Mouse (Mus musculus) midbrain, embryonic 16.5 days (tissue): ENCODE measurements around the gene Zmiz1. TPM values are rescaled to one million over a fixed set of nuclear protein-coding genes. Genes with fewer than 3 reads are reported as not detected.
A peak's percentile ranks its signal among the peaks of the same experiment; 100 is the strongest.

ENCODE experiments used
- ATAC-seq: fragments of 200-750 bp; cut with Nextera tagmentation; 2 replicates; pipeline ENCODE4 v1.8.0; 2017; ENCODE audit warnings: moderate TSS enrichment
- H3K27ac ChIP-seq: fragments of 300-500 bp; sonication (generic); 2 replicates; pipeline ENCODE4 v1.5.1; 2014; ENCODE audit warnings: mild to moderate bottlenecking, low read length, mixed read lengths
- H3K27me3 ChIP-seq: fragments of 300-500 bp; sonication (generic); 2 replicates; pipeline ENCODE4 v1.6.1; 2014; ENCODE audit warnings: low read depth, low read length, mixed read lengths; ENCODE audit not compliant: control insufficient read depth, insufficient read depth
- H3K36me3 ChIP-seq: fragments of 300-500 bp; sonication (generic); 2 replicates; pipeline ENCODE4 v1.6.1; 2014; ENCODE audit warnings: mild to moderate bottlenecking, low read length, moderate library complexity, mixed read lengths; ENCODE audit not compliant: control insufficient read depth, insufficient read depth
- H3K4me1 ChIP-seq: fragments of 300-500 bp; sonication (generic); 2 replicates; pipeline ENCODE4 v1.6.1; 2014; ENCODE audit warnings: mild to moderate bottlenecking, low read length, mixed read lengths; ENCODE audit not compliant: control insufficient read depth, insufficient read depth
- H3K4me2 ChIP-seq: fragments of 300-500 bp; sonication (generic); 2 replicates; pipeline ENCODE4 v1.6.1; 2014; ENCODE audit warnings: mild to moderate bottlenecking, low read length, mixed read lengths
- H3K4me3 ChIP-seq: fragments of 300-500 bp; sonication (generic); 2 replicates; pipeline ENCODE4 v1.5.1; 2014; ENCODE audit warnings: low read depth, mild to moderate bottlenecking, low read length, moderate library complexity, mixed read lengths
- H3K9ac ChIP-seq: fragments of 300-500 bp; sonication (generic); 2 replicates; pipeline ENCODE4 v1.6.1; 2014; ENCODE audit warnings: low read depth, low read length, mixed read lengths
- H3K9me3 ChIP-seq: fragments of 300-500 bp; sonication (generic); replicated peaks from 2 replicates; pipeline ENCODE4 v1.6.1; 2014; ENCODE audit warnings: mild to moderate bottlenecking, low read length, mixed read lengths; ENCODE audit not compliant: control insufficient read depth, poor library complexity, severe bottlenecking
- WGBS: fragments of 180-500 bp; shearing (Covaris S2); extraction: QIAGEN DNeasy Blood & Tissue Kit; methylation state at CpG from one replicate; pipeline ENCODE4 v1.1.7; 2014; 5-methylcytosine and 5-hydroxymethylcytosine counted together
- polyA plus RNA-seq: library from polyadenylated mRNA; unstranded; fragments of >200 nt; fragmentation: Nextera tagmentation; extraction: Ambion mirVana; gene quantifications from 2 replicates; pipeline ENCODE4 v1.2.1, GENCODE M21; 2015

Zmiz1 gene
- polyA plus RNA-seq, 1 experiment from 2014 or later = 54.2 TPM

GRCm38 (mm10) chr14:25557014-25557413 lies 98.0 kb downstream of the Zmiz1 start:
- WGBS = 46% methylated on average over 8 of the region's 8 CpGs
- peak overlapping the region; percentile 78 for H3K27ac ChIP-seq
- peaks cover 46% of the 10 kb centered on the region for H3K4me1 ChIP-seq
- no peaks in the 10 kb centered on the region for H3K9me3 ChIP-seq
- H3K4me3 ChIP-seq = no peak overlapping the region
- no peaks in the 10 kb centered on the region for H3K36me3 ChIP-seq
- ATAC-seq = no peak
- no peak overlapping the region for H3K4me2 ChIP-seq
- H3K9ac ChIP-seq = no peak overlapping the region; the same call in 1 of the 2 replicates
- H3K27me3 ChIP-seq = no peaks in the 10 kb centered on the region

- Histone ChIP-seq H3K27ac (peak overlapping the region; percentile 51; the same call in 1 of the 2 replicates), H3K36me3 (no peaks in the 10 kb centered on the region), H3K27me3 (no peaks in the 10 kb centered on the region), H3K9ac (no peak overlapping the region), H3K4me3 (no peak overlapping the region), H3K4me1 (peaks cover 39% of the 10 kb centered on the region), H3K4me2 (no peak overlapping the region), H3K9me3 (no peaks in the 10 kb centered on the region)
- no peak for ATAC-seq
- WGBS = 95% methylated on average over 1 of the region's 1 CpGs
Measured at GRCm38 (mm10) chr14:25558479-25558878, 99.5 kb downstream of the Zmiz1 start.

GRCm38 (mm10) chr14:25559907-25560306 lies 100.9 kb downstream of the Zmiz1 start:
- peaks cover 38% of the 10 kb centered on the region for H3K4me1 ChIP-seq
- ATAC-seq = no peak
- H3K27ac ChIP-seq = no peak overlapping the region
- 87% methylated on average over 5 of the region's 5 CpGs for WGBS
- no peak overlapping the region for H3K9ac ChIP-seq
- H3K9me3 ChIP-seq = no peaks in the 10 kb centered on the region
- H3K27me3 ChIP-seq = no peaks in the 10 kb centered on the region
- no peak overlapping the region for H3K4me3 ChIP-seq
- no peaks in the 10 kb centered on the region for H3K36me3 ChIP-seq
- no peak overlapping the region for H3K4me2 ChIP-seq

- no peak overlapping the region for H3K9ac ChIP-seq
- H3K27ac ChIP-seq = no peak overlapping the region
- H3K9me3 ChIP-seq = no peaks in the 10 kb centered on the region
- no peak for ATAC-seq
- peaks cover 37% of the 10 kb centered on the region for H3K4me1 ChIP-seq
- 89% methylated on average over 3 of the region's 3 CpGs for WGBS
- no peaks in the 10 kb centered on the region for H3K36me3 ChIP-seq
- H3K4me2 ChIP-seq = no peak overlapping the region
- H3K4me3 ChIP-seq = no peak overlapping the region
- no peaks in the 10 kb centered on the region for H3K27me3 ChIP-seq
Measured at GRCm38 (mm10) chr14:25560841-25561240, 101.9 kb downstream of the Zmiz1 start.

GRCm38 (mm10) chr14:25561716-25562115 lies 102.7 kb downstream of the Zmiz1 start:
- peaks cover 29% of the 10 kb centered on the region for H3K4me1 ChIP-seq

GRCm38 (mm10) chr14:25562447-25562846 lies 103.5 kb downstream of the Zmiz1 start:
- ATAC-seq = no peak
- H3K36me3 ChIP-seq = no peaks in the 10 kb centered on the region
- H3K9ac ChIP-seq = no peak overlapping the region
- peaks cover 22% of the 10 kb centered on the region for H3K4me1 ChIP-seq
- H3K27me3 ChIP-seq = no peaks in the 10 kb centered on the region
- H3K9me3 ChIP-seq = no peaks in the 10 kb centered on the region
- H3K4me2 ChIP-seq = no peak overlapping the region
- 88% methylated on average over 4 of the region's 4 CpGs for WGBS
- H3K27ac ChIP-seq = no peak overlapping the region
- no peak overlapping the region for H3K4me3 ChIP-seq

More at GRCm38 (mm10) chr14:25561716-25562115, 102.7 kb downstream of the Zmiz1 start:
- Histone ChIP-seq H3K9me3 (no peaks in the 10 kb centered on the region), H3K36me3 (no peaks in the 10 kb centered on the region), H3K9ac (no peak overlapping the region), H3K4me2 (no peak overlapping the region), H3K27me3 (no peaks in the 10 kb centered on the region), H3K4me3 (no peak overlapping the region), H3K27ac (no peak overlapping the region)
- ATAC-seq = no peak
- 84% methylated on average over 1 of the region's 1 CpGs for WGBS

GRCm38 (mm10) chr14:25562909-25563308 lies 103.9 kb downstream of the Zmiz1 start:
- no peak for ATAC-seq
- Histone ChIP-seq H3K4me1 (peaks cover 22% of the 10 kb centered on the region), H3K4me3 (no peak overlapping the region), H3K4me2 (no peak overlapping the region), H3K27ac (no peak overlapping the region), H3K9ac (no peak overlapping the region), H3K9me3 (no peaks in the 10 kb centered on the region), H3K36me3 (no peaks in the 10 kb centered on the region), H3K27me3 (no peaks in the 10 kb centered on the region)
- WGBS = 78% methylated on average over 7 of the region's 7 CpGs

- Histone ChIP-seq H3K27ac (peak overlapping the region; percentile 38), H3K9me3 (no peaks in the 10 kb centered on the region), H3K4me3 (no peak overlapping the region), H3K27me3 (no peaks in the 10 kb centered on the region), H3K36me3 (no peaks in the 10 kb centered on the region), H3K9ac (no peak overlapping the region), H3K4me2 (no peak overlapping the region), H3K4me1 (peaks cover 19% of the 10 kb centered on the region)
- 58% methylated on average over 8 of the region's 8 CpGs for WGBS
- ATAC-seq = no peak
Measured at GRCm38 (mm10) chr14:25564577-25564976, 105.6 kb downstream of the Zmiz1 start.

GRCm38 (mm10) chr14:25565344-25566088 lies 106.5 kb downstream of the Zmiz1 start:
- ATAC-seq = peak; percentile 85
- Histone ChIP-seq H3K9ac (no peak overlapping the region), H3K4me2 (no peak overlapping the region), H3K4me3 (no peak overlapping the region), H3K36me3 (no peaks in the 10 kb centered on the region), H3K27ac (peak overlapping the region; percentile 38; the same call in 1 of the 2 replicates), H3K4me1 (peaks cover 19% of the 10 kb centered on the region), H3K27me3 (no peaks in the 10 kb centered on the region), H3K9me3 (no peaks in the 10 kb centered on the region)
- whole genome bisulfite sequencing = 20% methylated on average over 11 of the region's 11 CpGs
